In genomic region chr3:79575576-79576467, GRCm38 (mm10) we compare ENCODE assay signal across 8 mouse cellular contexts. TPM values are rescaled to one million over a fixed set of nuclear protein-coding genes. Genes with fewer than 3 reads are reported as not detected.
DNase-seq lines count a peak whose midpoint lies in the region; ATAC-seq and TF ChIP-seq lines count a peak whose summit lies in the region.

No protein-coding gene starts in this region.

- no peaks in the 10 kb centered on the region for H3K27me3 ChIP-seq in heart, embryonic 16.5 days (ENCODE audit: control insufficient read depth, insufficient read depth, low read length)
- no peaks in the 10 kb centered on the region for H3K27me3 ChIP-seq in embryonic facial prominence, embryonic 15.5 days
- H3K27me3 ChIP-seq in kidney, embryonic 16.5 days (ENCODE audit: insufficient read depth, low read length): no peaks in the 10 kb centered on the region
- no peaks in the 10 kb centered on the region for H3K27me3 ChIP-seq in midbrain, embryonic 14.5 days (ENCODE audit: control insufficient read depth, insufficient read depth, low read length)

- peak overlapping the region; percentile 15; the same call in 1 of the 2 replicates for H3K4me2 ChIP-seq in heart, embryonic 16.5 days (ENCODE audit: low read depth, low read length)
- H3K4me2 ChIP-seq in embryonic facial prominence, embryonic 15.5 days (replicated peaks): peak overlapping the region; percentile 25
- H3K4me2 ChIP-seq in kidney, embryonic 16.5 days (replicated peaks; ENCODE audit: low read depth, low read length): peak overlapping the region; percentile 35
- H3K4me2 ChIP-seq in midbrain, embryonic 14.5 days (ENCODE audit: low read length): no peak overlapping the region

- no peaks in the 10 kb centered on the region for H3K9me3 ChIP-seq in heart, embryonic 16.5 days (replicated peaks; ENCODE audit: control insufficient read depth, low read length)
- H3K9me3 ChIP-seq in embryonic facial prominence, embryonic 15.5 days (replicated peaks): no peaks in the 10 kb centered on the region
- no peaks in the 10 kb centered on the region for H3K9me3 ChIP-seq in kidney, embryonic 16.5 days (ENCODE audit: low read length)
- no peaks in the 10 kb centered on the region for H3K9me3 ChIP-seq in midbrain, embryonic 14.5 days (ENCODE audit: control insufficient read depth, low read length)

- H3K4me1 ChIP-seq in heart, embryonic 16.5 days (ENCODE audit: control insufficient read depth, insufficient read depth, low read length): peaks cover 8% of the 10 kb centered on the region
- 0 out of 2 replicates have a peak, but pooled peaks cover 4% of the 10 kb centered on the region for H3K4me1 ChIP-seq in embryonic facial prominence, embryonic 15.5 days
- H3K4me1 ChIP-seq in kidney, embryonic 16.5 days (ENCODE audit: insufficient read depth, low read length): peaks cover 14% of the 10 kb centered on the region
- 0 out of 2 replicates have a peak, but pooled peaks cover 4% of the 10 kb centered on the region for H3K4me1 ChIP-seq in midbrain, embryonic 14.5 days (ENCODE audit: control insufficient read depth, insufficient read depth, low read length)

- H3K36me3 ChIP-seq in heart, embryonic 16.5 days (ENCODE audit: control insufficient read depth, insufficient read depth): no peaks in the 10 kb centered on the region
- no peaks in the 10 kb centered on the region for H3K36me3 ChIP-seq in embryonic facial prominence, embryonic 15.5 days
- H3K36me3 ChIP-seq in kidney, embryonic 16.5 days (ENCODE audit: insufficient read depth, low read length): no peaks in the 10 kb centered on the region
- no peaks in the 10 kb centered on the region for H3K36me3 ChIP-seq in midbrain, embryonic 14.5 days (ENCODE audit: control insufficient read depth, insufficient read depth, low read length)

- H3K27ac ChIP-seq in heart, embryonic 16.5 days (ENCODE audit: low read length): no peak overlapping the region
- H3K27ac ChIP-seq in embryonic facial prominence, embryonic 15.5 days (replicated peaks): no peak overlapping the region
- H3K27ac ChIP-seq in kidney, embryonic 16.5 days (ENCODE audit: low read length): no peak overlapping the region
- 0 out of 2 replicates have a peak overlapping the region, but pooled peaks have one; percentile 37 for H3K27ac ChIP-seq in midbrain, embryonic 14.5 days (replicated peaks; ENCODE audit: low read depth, low read length)
- no peak overlapping the region for H3K27ac ChIP-seq in layer of hippocampus, adult 2 months

- H3K4me3 ChIP-seq in heart, embryonic 16.5 days (ENCODE audit: low read length): no peak overlapping the region
- no peak overlapping the region for H3K4me3 ChIP-seq in embryonic facial prominence, embryonic 15.5 days (replicated peaks)
- peak overlapping the region; percentile 11; the same call in 1 of the 2 replicates for H3K4me3 ChIP-seq in kidney, embryonic 16.5 days (ENCODE audit: low read length)
- no peak overlapping the region for H3K4me3 ChIP-seq in midbrain, embryonic 14.5 days (replicated peaks; ENCODE audit: low read depth, low read length)
- no peak overlapping the region for H3K4me3 ChIP-seq in layer of hippocampus, adult 2 months

- TF ChIP-seq CTCF in layer of hippocampus, adult 2 months (conservative IDR thresholded peaks at IDR 0.05): no peak

- 41% methylated on average over 10 of the region's 10 CpGs for WGBS in heart, embryonic 16.5 days
- WGBS in embryonic facial prominence, embryonic 15.5 days: 28% methylated on average over 10 of the region's 10 CpGs
- WGBS in kidney, embryonic 16.5 days: 42% methylated on average over 10 of the region's 10 CpGs
- WGBS in midbrain, embryonic 14.5 days: 14% methylated on average over 10 of the region's 10 CpGs

- no peak for DNase-seq in heart, adult 18-20 months
- DNase-seq in midbrain, embryonic 14.5 days: peak; percentile 70
- no peak for DNase-seq in layer of hippocampus, adult 2 months (ENCODE audit: low spot score in 2 of 2)
- no peak for DNase-seq in adipocyte (ENCODE audit: low spot score)

- H3K9ac ChIP-seq in heart, embryonic 16.5 days (ENCODE audit: low read length): no peak overlapping the region
- no peak overlapping the region for H3K9ac ChIP-seq in embryonic facial prominence, embryonic 15.5 days
- H3K9ac ChIP-seq in kidney, embryonic 16.5 days (replicated peaks; ENCODE audit: low read length): no peak overlapping the region
- no peak overlapping the region for H3K9ac ChIP-seq in midbrain, embryonic 14.5 days (replicated peaks; ENCODE audit: low read length)

- no peak for ATAC-seq in heart, embryonic 16.5 days (replicated peaks; ENCODE audit: extremely low read depth, insufficient read depth, low FRiP score)
- ATAC-seq in embryonic facial prominence, embryonic 15.5 days (ENCODE audit: insufficient number of reproducible peaks, low FRiP score, low TSS enrichment, low read depth): peak; percentile 63; the same call in 1 of the 2 replicates
- peak; percentile 67 for ATAC-seq in kidney, embryonic 16.5 days (ENCODE audit: low FRiP score, low TSS enrichment)
- ATAC-seq in midbrain, embryonic 14.5 days (ENCODE audit: low FRiP score, low TSS enrichment): peak; percentile 49; the same call in 1 of the 2 replicates
- ATAC-seq in frontal cortex, adult (ENCODE audit: low TSS enrichment): no peak

RNA-seq across cellular contexts. Expression of gene Fnip2, which starts 8.2 kb away (rescaled TPM):
- 2.6 and 2.7 TPM in 2 replicates for polyA plus RNA-seq in heart, embryonic 16.5 days (2015; fragmentation: Nextera tagmentation; extraction: Ambion mirVana)
- total RNA-seq in heart, adult 18-20 months (2021): 10 to 100 TPM; 24.7 to 24.8 TPM
- 3.5 and 3.7 TPM in 2 replicates for polyA plus RNA-seq in embryonic facial prominence, embryonic 15.5 days (2015; fragmentation: Nextera tagmentation; extraction: Ambion mirVana)
- polyA plus RNA-seq in kidney, embryonic 16.5 days (2015; fragmentation: Nextera tagmentation; extraction: Ambion mirVana): 3.2 and 3.8 TPM in 2 replicates
- polyA plus RNA-seq in midbrain, embryonic 14.5 days (2014; fragmentation: Nextera tagmentation; extraction: Ambion mirVana): 7.7 and 8.0 TPM in 2 replicates
- total RNA-seq in layer of hippocampus, adult 2 months (2021): 10 to 100 TPM; 22.2 to 26.9 TPM

RNA-seq across cellular contexts. Expression of gene Ppid, which starts 15.3 kb away (rescaled TPM):
- 99.8 and 119 TPM in 2 replicates for polyA plus RNA-seq in heart, embryonic 16.5 days (2015; fragmentation: Nextera tagmentation; extraction: Ambion mirVana)
- 10 to 100 TPM; 41.9 to 43.6 TPM for total RNA-seq in heart, adult 18-20 months (2021)
- polyA plus RNA-seq in embryonic facial prominence, embryonic 15.5 days (2015; fragmentation: Nextera tagmentation; extraction: Ambion mirVana): 148 and 158 TPM in 2 replicates
- 160 and 165 TPM in 2 replicates for polyA plus RNA-seq in kidney, embryonic 16.5 days (2015; fragmentation: Nextera tagmentation; extraction: Ambion mirVana)
- 126 and 157 TPM in 2 replicates for polyA plus RNA-seq in midbrain, embryonic 14.5 days (2014; fragmentation: Nextera tagmentation; extraction: Ambion mirVana)
- total RNA-seq in layer of hippocampus, adult 2 months (2021): 10 to 100 TPM; 77.8 to 85.7 TPM

RNA-seq across cellular contexts. Expression of gene 4930579G24Rik, which starts 53.1 kb away (rescaled TPM):
- 21.6 and 27.6 TPM in 2 replicates for polyA plus RNA-seq in heart, embryonic 16.5 days (2015; fragmentation: Nextera tagmentation; extraction: Ambion mirVana)
- total RNA-seq in heart, adult 18-20 months (2021): 1 to 10 TPM; 1.6 to 1.8 TPM
- polyA plus RNA-seq in embryonic facial prominence, embryonic 15.5 days (2015; fragmentation: Nextera tagmentation; extraction: Ambion mirVana): 31.9 and 34.8 TPM in 2 replicates
- polyA plus RNA-seq in kidney, embryonic 16.5 days (2015; fragmentation: Nextera tagmentation; extraction: Ambion mirVana): 29.4 and 30.1 TPM in 2 replicates
- polyA plus RNA-seq in midbrain, embryonic 14.5 days (2014; fragmentation: Nextera tagmentation; extraction: Ambion mirVana): 6.1 and 7.3 TPM in 2 replicates
- 1 to 10 TPM; 1.3 to 1.6 TPM for total RNA-seq in layer of hippocampus, adult 2 months (2021)

RNA-seq across cellular contexts. Expression of gene Etfdh, which starts 53.5 kb away (rescaled TPM):
- 227 and 228 TPM in 2 replicates for polyA plus RNA-seq in heart, embryonic 16.5 days (2015; fragmentation: Nextera tagmentation; extraction: Ambion mirVana)
- total RNA-seq in heart, adult 18-20 months (2021): 100 to 1,000 TPM; 616 to 630 TPM
- polyA plus RNA-seq in embryonic facial prominence, embryonic 15.5 days (2015; fragmentation: Nextera tagmentation; extraction: Ambion mirVana): 49.2 and 54.6 TPM in 2 replicates
- polyA plus RNA-seq in kidney, embryonic 16.5 days (2015; fragmentation: Nextera tagmentation; extraction: Ambion mirVana): 85.0 and 85.3 TPM in 2 replicates
- polyA plus RNA-seq in midbrain, embryonic 14.5 days (2014; fragmentation: Nextera tagmentation; extraction: Ambion mirVana): 35.8 and 44.7 TPM in 2 replicates
- 10 to 100 TPM; 28.6 to 28.8 TPM for total RNA-seq in layer of hippocampus, adult 2 months (2021)

Comparison
In these comparisons a context has a peak if more than half of its experiments do, and no peak if none do; other contexts are left out.
1. ATAC-seq: peak in embryonic facial prominence, embryonic 15.5 days (single experiment), kidney, embryonic 16.5 days (single experiment) and midbrain, embryonic 14.5 days (single experiment); none in heart, embryonic 16.5 days (single experiment) and frontal cortex, adult (single experiment).